Mouse (Mus musculus): ENCODE measurements around the gene Kcnj12.

The Kcnj12 gene

DNA sequence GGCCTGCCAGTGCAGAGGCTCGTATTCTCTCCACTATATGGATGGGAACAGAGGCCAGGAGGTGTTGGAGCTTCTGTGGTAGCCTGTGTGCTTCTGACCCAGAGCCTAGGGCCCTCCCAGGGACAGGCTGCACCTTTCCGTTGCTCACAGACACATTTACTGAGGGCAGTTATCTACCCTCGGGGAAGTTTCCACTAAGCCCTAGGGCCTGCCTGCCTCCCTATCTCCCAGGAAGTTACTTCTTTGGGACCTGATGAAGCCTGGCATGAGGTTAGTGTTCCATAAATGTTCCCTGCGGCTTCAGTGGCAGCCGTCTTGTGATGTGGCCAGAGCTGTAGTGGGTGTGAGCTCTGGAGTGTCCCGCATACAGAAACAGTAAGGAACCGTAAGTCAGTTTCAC is 3.2 kb downstream of the Kcnj12 start:
- DNase-seq, result no peak

DNA sequence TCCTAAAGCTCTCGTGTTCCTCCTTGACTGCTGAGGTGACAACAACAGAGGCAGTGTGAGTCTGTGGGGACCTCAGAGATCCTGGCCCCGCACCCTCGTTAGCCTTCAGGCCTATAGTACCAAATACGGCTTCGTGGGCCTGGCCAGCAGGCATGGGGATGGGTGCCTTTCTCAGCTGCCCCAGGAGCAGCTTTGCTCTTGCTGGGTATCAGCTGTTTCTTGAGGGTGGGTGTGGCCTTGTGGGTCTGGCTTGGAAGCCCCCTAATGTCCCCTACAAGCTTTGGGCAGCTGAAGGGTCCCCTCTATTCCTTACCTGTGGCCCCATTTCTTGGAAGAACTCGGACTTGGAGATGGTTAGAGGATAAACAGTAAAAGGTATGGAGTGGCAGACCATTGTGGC is 4.0 kb downstream of the Kcnj12 start:
- DNase-seq, result no peak

DNA sequence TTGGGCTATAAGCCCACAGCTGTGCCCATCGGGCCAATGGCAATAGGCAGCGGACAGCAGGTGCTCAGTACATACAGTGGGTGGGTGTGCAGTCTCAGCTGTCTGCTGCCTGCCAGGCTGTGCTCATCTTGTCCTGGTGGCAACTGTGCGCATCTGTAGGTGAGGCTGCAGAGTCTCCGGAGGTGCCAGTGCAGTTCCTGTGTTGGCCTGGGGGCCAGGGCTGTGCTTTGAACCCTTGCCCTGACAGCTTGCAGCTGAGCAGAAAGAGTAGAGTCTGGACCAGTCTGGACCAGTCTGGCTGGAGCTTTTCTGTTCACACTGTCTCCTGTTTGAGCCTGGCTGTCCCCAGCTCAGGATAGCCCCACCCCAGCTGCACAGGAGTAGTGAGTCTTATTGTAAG is 4.8 kb downstream of the Kcnj12 start:
- no peak for DNase-seq

DNA sequence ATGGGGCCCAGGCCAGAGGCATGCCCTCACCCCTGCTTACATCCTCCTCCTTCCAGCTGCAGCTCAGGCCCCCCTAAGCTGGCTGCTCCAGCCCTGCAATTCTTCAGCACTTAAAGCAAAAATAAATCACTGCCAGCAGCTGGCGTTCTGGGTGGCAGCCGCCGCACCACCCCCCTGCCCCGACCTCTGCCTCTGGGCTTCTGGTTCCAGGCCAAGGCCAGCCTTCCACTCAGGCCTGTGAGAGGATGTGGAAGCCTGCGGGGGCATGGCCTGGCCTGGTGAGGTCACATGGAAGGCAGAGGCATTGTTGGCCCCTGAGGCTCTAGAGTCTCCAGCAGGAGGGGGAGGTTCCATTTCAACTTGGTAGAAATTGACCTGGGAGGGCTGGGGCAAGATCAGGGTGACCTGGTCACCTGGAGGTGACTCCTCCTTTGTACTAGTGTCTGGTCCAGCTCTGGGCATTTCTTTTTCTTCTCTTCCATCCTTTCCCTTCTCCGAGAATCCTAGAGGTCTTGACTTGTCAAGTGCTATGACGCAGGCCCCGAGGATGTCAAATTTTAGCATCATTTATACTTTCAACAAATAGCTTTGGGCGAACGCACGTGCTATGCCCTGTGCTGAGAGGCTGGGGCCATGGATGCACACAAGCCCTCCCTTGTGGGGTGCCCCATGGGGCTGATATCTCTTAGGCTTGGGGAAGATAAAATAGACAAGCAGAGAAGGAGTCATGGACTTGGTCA is 6.0 kb downstream of the Kcnj12 start:
- no peak for DNase-seq

DNA sequence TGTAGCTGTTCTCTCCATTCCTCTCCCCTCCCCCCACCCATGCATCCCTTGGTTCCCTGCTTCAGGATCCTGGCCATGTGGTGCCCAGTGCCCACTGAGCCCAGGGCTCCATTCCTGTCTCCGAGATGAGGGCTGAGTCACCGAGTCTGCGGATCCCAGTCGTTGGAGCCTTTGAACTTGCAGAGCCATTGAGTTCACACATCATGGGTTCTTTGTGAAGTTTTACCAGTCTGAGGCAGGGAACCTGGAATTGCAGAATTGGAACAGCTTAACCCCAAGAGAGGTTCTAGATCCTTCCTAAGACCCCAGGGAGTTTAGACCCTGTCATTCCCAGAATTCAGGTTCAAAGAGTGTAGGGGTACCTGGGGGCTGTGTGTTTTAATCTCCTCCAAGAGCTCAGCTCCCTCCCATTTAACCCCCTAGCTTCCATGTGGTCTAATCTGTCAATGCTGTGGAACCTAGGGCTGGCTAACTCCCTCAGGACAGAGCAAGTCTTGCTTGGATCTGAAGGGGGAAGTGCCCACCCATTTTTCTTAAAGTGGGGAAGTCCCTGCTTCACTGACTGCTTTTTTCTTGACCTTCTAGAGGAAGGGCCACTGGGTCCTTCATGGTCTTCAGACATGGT is 6.9 kb downstream of the Kcnj12 start:
- DNase-seq, result no peak

DNA sequence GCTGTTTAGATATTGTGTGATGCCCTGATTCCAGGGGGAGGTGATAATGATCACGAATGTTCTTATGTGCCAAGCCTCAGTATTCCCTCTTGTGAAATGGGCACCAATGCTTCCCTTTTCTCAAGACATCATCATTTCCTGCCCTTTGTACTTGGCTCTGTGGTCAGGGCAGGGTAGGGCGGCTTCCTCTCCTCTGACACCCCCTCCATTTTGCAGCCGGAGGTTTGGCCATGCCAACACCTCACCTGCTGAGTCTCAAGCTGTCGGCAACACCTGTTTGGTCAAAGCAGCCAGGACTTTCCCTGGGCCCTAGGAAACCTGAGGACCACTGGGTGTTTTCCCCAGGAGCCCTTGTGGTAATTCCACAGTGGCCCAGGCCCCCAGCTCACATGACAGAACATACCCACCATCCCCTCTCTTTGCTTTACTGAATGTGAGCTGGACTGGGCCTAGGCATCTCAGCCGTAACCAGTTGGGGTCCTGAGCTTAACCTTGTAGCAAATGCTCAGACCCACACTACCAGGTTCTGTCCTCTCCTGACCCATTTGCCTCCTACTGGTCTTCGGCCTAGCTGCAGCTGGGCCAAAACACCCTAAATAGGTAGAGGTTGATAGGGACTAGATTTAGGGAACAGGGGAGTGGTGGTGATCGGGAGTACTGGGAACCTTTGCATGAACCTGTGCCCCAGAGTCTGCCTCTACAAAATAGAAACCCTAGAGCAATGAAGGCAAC is 7.7 kb downstream of the Kcnj12 start:
- no peak for DNase-seq

DNA sequence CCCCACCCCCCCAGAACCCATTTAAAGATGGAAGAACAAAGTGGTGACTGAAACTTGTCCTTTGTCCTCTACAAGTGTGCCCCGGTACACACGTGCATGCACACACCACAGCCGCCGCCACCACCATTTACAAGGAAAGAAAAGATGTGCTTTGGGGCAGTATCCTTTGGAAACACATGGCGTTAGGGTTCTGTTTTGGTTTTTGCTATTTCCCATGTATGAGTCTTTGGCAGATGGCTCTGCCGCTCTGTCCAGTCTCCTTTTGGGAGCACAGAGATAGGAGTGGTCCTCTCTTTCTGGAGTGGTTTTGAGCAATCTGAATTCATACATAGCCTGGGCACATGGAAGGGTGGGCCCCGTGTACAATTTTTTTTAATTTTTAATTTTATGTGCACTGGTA is 8.8 kb downstream of the Kcnj12 start:
- DNase-seq, result no peak

DNA sequence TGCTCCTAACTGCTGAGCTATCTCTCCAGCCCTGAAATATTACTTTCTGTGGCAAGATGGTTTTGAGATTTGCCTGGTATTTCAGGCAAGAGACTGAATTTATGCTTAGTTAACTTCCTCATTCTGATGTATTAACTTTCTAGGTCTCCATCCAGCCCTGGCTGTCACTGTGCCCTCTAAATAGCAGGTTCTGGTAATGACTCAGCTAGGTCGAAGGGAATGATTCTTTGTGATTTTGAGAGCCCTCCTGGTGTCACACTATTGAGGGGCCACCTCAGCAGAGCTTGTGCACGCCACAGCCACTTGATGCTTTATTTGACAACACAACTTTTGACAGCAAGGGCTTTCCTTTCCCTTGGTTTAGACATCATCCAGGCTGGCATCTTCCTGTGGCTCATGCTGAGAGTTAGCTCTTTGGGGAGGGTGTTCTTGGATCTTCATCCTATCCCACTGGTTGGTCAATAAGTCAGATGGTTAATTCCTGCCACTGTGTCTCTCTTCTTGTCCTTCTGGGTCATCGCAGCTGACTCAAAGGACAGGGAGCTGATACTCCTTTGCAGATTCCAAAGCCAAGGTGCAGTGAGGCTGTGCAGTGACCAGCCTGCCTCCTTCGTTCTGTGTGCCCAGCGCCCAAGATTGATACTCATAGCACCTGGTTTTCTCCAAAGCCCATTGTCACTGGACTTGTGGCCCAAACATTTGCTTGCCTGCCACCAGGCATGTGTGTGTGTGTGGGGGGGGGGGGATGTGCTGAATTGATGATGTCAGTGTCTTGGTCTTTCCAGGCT is 9.5 kb downstream of the Kcnj12 start:
- DNase-seq, result no peak

DNA sequence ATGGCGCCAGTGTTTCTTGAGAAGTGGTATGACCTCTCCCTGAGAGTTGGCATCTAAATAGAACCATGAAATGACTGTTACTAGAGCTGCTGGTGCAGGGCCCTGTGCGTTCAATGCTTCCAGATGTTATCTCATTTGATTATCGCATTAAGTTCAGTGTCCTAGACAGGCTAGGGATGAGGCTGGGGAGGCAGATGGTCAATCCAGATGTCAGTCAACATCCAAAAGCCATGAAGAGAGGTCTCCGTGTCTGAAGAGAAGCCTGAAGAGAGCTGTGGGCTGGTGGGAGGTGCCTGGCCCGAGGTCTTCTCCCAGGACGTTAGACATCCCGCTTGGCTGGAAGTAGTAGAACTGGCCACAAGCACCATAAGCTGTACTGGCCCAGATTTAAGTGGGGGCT is 10.1 kb downstream of the Kcnj12 start:
- no peak for DNase-seq

DNA sequence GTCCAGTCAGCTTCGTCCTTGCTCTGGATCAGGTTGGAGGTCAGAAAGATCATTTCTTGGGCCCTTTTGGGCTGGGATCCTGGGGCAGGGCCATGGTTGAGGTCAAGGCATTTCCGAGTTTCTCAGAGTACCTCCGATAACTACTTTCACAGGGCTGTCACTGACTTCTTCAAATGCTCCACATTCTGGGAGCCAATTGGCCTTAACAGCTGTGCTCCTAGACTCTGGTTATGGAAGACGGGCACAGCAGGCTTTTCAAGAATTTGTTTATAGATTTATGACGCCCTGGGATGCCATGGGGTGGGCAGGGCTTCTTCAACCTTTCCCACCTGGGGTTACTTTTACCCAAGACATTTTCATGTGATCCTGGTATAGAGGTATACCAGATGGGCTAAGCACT is 10.8 kb downstream of the Kcnj12 start:
- no peak for DNase-seq

DNA sequence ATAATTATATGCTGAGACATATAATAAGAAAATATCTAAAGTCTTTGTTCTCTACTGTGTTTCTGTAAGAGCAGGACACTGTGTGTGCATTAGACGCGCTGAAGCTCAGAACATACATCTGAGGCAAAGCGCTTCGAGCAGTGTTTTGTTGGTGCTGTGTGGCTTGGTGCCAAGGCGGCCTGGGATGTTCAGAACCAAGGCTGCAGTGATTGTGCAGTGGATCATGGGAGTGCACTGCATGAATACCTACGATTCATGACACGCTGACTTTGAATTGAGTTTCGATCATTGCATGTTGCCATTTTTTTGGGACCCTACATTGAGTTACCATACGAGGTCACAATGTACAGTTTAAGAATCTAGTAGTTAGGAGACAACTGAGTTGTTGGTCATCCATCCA is 14.3 kb downstream of the Kcnj12 start:
- DNase-seq, result no peak

DNA sequence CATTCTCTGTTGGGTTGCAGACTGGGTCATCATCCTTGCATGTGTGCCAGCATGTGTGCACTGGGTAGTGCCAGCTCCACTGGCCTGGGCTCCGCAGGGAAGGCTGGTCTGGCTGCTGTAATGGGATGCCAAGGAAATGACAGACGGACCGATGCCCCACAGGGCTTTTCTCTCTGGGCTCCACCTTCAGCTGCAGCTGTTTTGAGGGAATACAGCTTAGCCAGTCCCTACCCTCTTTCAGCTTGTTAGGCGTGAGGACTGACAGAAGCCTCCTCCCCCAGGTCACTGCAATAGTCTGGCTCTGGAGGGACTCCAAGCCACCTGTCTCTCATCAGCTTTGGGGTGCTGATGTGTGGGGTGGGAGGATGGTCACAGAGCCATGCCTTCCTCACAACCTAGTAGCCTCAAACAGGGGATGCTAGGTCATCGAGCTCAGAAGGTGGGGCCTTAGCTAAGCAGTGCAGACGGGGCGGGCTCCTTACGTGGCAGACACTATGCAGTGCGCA is 16.0 kb downstream of the Kcnj12 start:
- DNase-seq, result no peak

DNA sequence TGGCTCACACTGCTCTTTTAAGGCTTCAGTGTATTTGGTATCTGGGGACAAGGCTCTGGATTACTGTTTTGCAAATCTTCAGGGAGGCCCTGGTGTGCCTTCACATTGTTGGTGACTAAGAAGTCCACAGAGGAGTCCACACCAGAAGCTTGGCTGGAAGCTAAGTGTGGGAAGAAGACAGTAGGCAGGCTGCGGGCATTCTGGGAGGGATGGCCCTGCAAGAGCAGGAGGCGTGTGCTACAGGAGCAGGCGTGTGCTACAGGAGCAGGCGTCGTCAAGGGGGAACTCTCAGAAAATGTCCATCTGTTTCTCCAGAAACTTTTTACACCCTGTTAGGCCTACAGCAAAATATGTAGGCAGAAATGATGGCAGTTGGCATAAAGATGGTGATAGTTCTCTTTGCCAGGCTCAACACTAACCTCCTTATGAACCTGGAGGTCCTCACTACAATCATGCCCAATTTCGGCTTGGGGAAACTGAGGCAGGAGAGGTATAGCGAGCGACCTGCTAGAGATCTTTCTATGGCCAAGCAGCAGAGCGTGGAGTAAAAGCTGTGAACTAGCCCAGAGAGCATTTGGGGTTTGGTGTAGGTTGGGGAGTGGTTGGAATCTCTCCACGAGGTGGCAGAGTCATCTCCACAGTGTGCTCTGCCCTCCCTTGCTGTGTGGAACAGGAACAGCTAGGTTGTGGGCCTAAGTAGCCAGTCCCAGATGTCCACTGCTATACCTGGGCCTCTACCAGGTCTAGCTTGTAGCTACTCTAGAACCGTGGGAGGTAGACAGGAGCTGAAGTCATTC is 18.7 kb downstream of the Kcnj12 start:
- DNase-seq, result no peak

DNA sequence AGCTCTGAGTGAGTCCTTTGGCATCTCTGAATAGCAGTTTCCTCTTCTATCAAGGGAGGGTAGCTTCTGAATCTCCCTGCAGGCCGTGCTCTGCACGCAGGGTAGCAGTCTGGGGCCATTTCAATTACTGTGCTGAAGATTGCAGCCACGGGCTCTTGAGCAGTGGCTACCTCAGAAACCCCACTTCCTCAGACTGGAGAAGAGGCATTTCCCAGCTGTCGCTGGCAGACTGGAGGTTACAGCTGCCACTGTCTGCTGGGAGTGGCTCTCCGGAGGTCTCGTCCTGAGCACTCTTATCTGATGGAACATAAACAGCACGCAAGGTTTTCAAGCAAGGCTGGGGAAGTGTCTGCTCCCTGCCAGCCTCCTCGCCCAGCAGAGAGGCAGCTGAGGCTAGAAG is 20.2 kb downstream of the Kcnj12 start:
- DNase-seq, result peak; percentile 20

DNA sequence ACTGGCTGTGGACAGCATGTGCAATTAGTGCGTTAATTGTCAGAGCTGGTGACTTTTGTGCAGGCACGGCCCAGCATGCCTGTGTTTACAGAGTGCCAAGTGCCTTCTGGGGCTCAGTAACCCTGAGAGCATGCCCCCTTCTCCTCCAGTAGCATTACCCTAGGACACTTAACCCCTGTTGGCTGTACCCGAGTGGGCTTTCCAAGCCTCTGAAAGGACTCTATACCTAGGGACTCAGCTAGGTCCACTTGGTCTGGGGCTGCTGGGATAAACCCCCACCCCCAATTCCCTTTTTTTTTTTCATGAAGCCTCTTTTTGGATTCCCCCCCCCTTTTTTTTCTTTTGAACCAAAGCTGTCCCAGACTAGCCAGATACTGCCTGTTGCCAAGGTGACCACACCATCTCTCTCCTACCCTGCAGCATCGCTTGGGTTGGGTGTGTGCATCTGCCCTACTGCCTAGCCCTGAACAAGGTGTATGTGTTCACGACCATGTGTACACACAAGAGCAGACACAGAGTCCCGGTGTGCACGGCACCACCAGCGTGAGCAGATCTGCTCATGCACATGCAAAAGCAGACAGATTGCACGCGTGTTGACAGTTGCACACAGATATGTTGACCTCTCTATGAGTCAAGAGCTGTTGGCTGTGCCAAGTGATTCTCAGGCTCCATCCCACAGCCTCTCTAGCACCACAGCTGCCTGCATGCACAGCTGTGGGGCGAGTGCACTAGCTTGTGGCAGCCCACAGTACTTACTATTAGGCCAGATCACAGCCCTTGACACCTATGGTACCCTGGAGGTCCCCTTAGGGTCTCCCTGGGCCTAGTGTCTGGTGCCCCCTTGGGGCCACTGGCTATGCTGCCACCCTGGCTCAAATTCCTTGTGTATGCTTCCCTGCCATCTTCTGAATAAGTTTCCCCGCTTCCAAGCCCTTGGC is 21.0 kb downstream of the Kcnj12 start:
- no peak for DNase-seq

DNA sequence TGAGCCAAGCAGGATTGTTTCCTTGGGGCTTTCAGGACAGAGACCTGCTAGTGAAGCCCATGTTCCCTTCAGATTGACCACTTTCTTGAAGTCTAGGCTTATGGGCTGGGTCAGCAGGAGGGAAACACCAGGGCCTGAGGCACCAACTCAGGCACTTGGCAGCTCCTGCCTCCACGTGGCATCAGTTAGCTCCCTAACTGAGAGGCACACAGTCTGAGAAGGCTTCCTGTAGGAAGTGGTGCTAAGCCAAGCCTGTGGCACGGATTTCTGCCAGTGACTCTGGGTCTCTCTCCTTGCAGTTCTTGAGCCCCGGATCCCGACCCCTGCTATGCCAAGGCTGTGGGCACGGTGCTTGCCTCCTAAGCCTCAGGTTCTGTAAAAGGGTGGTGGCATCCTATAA is 22.4 kb downstream of the Kcnj12 start:
- no peak for DNase-seq

DNA sequence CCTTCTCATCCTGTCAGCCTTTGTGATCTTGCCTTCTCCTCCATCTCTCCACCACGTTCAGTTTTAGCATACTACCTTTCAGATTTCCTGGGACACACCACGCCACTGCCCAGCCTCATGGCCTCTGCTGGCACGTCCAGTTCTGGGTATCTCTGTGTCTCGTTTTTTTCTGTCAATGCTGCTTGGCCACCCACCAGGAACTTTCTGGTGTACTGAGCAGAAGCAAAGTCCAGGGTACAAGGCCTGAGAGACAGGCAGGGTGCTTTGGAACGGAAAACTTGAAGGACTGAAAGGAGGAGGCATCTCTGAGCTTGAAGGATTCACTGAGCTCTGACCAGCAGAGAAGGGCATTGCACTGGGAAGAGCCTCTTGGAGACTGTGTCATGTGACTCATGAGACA is 25.1 kb downstream of the Kcnj12 start:
- DNase-seq, result no peak

DNA sequence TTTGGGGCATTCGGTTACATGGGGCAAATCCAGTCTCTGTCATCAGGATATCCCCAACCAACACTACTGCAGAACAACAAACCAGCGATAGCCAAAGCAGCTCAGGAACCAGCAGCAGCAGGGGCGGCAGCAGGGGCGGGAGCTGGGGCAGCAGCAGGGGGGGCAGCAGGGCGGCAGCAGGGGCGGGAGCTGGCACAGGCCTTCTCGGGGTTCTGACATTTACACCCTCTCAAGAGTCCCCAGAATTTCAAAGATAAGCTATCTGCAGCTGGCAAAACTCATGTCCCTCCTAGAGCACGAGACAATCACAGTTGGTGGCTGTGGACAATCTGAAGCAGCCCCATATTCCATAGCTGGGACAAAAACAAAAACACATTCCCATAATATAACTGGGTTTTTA is 28.8 kb downstream of the Kcnj12 start:
- no peak for DNase-seq

DNA sequence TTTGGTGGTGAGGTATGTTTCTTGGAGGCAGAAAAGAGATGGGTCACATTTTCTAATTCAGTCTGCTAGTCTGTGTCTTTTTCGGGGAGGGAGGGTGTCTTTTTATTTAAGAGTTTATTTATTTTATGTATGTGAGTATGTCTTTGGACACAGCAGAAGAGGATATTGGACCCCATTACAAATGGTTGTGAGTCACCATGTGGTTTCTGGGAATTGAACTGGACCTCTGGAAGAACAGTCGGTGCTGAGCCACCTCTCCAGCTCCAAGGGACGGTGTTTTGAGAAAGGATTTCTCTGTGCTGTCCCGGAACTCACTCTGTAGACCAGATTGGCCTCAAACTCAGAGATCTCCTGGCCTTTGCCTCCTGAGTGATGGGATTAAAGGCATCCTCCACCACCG is 34.5 kb downstream of the Kcnj12 start:
- no peak for DNase-seq

DNA sequence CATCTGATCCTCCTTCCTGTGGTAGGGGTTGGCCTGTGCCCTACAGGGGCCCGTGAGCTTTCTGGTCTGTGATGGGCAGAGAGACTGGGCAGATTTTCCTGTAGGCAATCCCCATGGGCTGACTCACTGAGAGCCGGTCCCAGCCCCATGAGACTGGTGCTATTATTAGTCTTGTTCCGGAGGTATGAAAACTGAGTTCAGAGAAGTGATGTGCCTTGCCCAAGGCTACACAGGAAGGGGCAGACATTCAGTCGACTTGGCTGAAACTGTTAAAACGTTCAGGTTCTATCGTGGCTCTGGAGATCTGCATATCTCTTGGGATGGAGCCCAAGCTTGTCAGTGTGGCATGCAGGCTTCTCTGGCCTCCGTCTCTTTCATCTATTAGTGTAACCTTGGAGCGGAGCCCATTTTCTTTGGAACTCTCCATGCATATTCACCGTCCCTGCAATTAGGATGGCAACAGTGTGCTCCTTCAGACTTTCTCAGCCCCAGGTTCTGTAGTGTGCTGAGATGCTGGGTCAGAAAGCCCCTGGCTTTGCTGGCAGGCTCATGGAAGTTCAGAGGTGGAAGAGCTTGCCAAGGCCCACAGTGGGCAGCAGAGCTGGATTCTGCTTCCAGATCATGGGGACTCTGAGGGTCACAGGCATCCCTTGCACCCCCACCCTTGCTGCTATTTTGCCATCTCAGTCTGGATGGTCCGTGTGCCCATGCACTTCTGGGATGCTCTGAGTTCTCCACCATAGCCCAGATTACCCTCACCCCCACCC is 37.5 kb downstream of the Kcnj12 start:
- DNase-seq, result no peak
